Mouse (Mus musculus): ENCODE results near the gene Dnm3. TPM values are rescaled to one million over a fixed set of nuclear protein-coding genes. Genes with fewer than 3 reads are reported as not detected.
A peak's percentile ranks its signal among the peaks of the same experiment; 100 is the strongest.
"Not testable (repeated sequence)": the region's sequence is repeated elsewhere in the genome, so short reads cannot be mapped to it uniquely, and the experiment has no call there.

The Dnm3 gene
- polyA plus RNA-seq, 1 experiment: 0.43 TPM

- Histone ChIP-seq H3K36me3 (ENCODE audit: control insufficient read depth, insufficient read depth, low read length) (no peaks in the 10 kb centered on the region), H3K4me3 (ENCODE audit: extremely low read depth, insufficient read depth, insufficient read length) (no peak overlapping the region), H3K4me1 (ENCODE audit: control insufficient read depth, insufficient read depth, insufficient read length) (no peaks in the 10 kb centered on the region), H3K27me3 (ENCODE audit: control insufficient read depth, insufficient read depth, low read length) (no peaks in the 10 kb centered on the region), H3K27ac (ENCODE audit: insufficient read depth, low read length) (no peak overlapping the region)
- no peak for DNase-seq (ENCODE audit: low read depth in 1 of 2, low spot score in 2 of 2)
- TF ChIP-seq CTCF (IDR thresholded peaks at IDR 0.05; ENCODE audit: extremely low read depth, insufficient read depth, insufficient read length, insufficient replicate concordance) (no peak), POLR2A (IDR thresholded peaks at IDR 0.05; ENCODE audit: low read depth, low read length) (no peak)
- 80% methylated on average over 4 of the region's 4 CpGs for WGBS
Observed at GRCm38 (mm10) chr1:162394549-162394948, 83.3 kb downstream of the Dnm3 start.

GRCm38 (mm10) chr1:162388442-162389165 is 89.2 kb downstream of the Dnm3 start:
- DNase-seq (ENCODE audit: low read depth in 1 of 2, low spot score in 2 of 2): no peak
- H3K27me3 ChIP-seq (ENCODE audit: control insufficient read depth, insufficient read depth, low read length): no peaks in the 10 kb centered on the region
- WGBS: 66% methylated on average over 5 of the region's 5 CpGs

GRCm38 (mm10) chr1:162373068-162373467 is 104.8 kb downstream of the Dnm3 start:
- H3K27ac ChIP-seq (ENCODE audit: insufficient read depth, low read length); DNase-seq (ENCODE audit: low read depth in 1 of 2, low spot score in 2 of 2); H3K4me3 ChIP-seq (ENCODE audit: extremely low read depth, insufficient read depth, insufficient read length); H3K36me3 ChIP-seq (ENCODE audit: control insufficient read depth, insufficient read depth, low read length); H3K27me3 ChIP-seq (ENCODE audit: control insufficient read depth, insufficient read depth, low read length); H3K4me1 ChIP-seq (ENCODE audit: control insufficient read depth, insufficient read depth, insufficient read length): not testable (repeated sequence)
- WGBS: 86% methylated on average over 1 of the region's 1 CpGs

More at GRCm38 (mm10) chr1:162388442-162389165, 89.2 kb downstream of the Dnm3 start:
- H3K4me3 ChIP-seq (ENCODE audit: extremely low read depth, insufficient read depth, insufficient read length): no peak overlapping the region
- no peaks in the 10 kb centered on the region for H3K36me3 ChIP-seq (ENCODE audit: control insufficient read depth, insufficient read depth, low read length)
- H3K4me1 ChIP-seq (ENCODE audit: control insufficient read depth, insufficient read depth, insufficient read length): no peaks in the 10 kb centered on the region
- no peak for TF ChIP-seq CTCF (IDR thresholded peaks at IDR 0.05; ENCODE audit: extremely low read depth, insufficient read depth, insufficient read length, insufficient replicate concordance)
- TF ChIP-seq POLR2A (IDR thresholded peaks at IDR 0.05; ENCODE audit: low read depth, low read length): no peak
- no peak overlapping the region; the same call in 1 of the 2 replicates for H3K27ac ChIP-seq (ENCODE audit: insufficient read depth, low read length)

GRCm38 (mm10) chr1:162369726-162370125 is 108.1 kb downstream of the Dnm3 start:
- Histone ChIP-seq H3K4me1 (ENCODE audit: control insufficient read depth, insufficient read depth, insufficient read length) (no peaks in the 10 kb centered on the region), H3K27ac (ENCODE audit: insufficient read depth, low read length) (no peak overlapping the region), H3K27me3 (ENCODE audit: control insufficient read depth, insufficient read depth, low read length) (no peaks in the 10 kb centered on the region), H3K4me3 (ENCODE audit: extremely low read depth, insufficient read depth, insufficient read length) (no peak overlapping the region), H3K36me3 (ENCODE audit: control insufficient read depth, insufficient read depth, low read length) (no peaks in the 10 kb centered on the region)
- TF ChIP-seq CTCF (IDR thresholded peaks at IDR 0.05; ENCODE audit: extremely low read depth, insufficient read depth, insufficient read length, insufficient replicate concordance) (no peak), POLR2A (IDR thresholded peaks at IDR 0.05; ENCODE audit: low read depth, low read length) (no peak)
- 73% methylated on average over 4 of the region's 4 CpGs for WGBS
- DNase-seq (ENCODE audit: low read depth in 1 of 2, low spot score in 2 of 2): no peak

GRCm38 (mm10) chr1:162361978-162362377 is 115.9 kb downstream of the Dnm3 start:
- H3K27ac ChIP-seq (ENCODE audit: insufficient read depth, low read length): no peak overlapping the region
- no peak overlapping the region for H3K4me3 ChIP-seq (ENCODE audit: extremely low read depth, insufficient read depth, insufficient read length)
- no peaks in the 10 kb centered on the region for H3K36me3 ChIP-seq (ENCODE audit: control insufficient read depth, insufficient read depth, low read length)
- no peaks in the 10 kb centered on the region for H3K4me1 ChIP-seq (ENCODE audit: control insufficient read depth, insufficient read depth, insufficient read length)
- no peaks in the 10 kb centered on the region for H3K27me3 ChIP-seq (ENCODE audit: control insufficient read depth, insufficient read depth, low read length)
- DNase-seq (ENCODE audit: low read depth in 1 of 2, low spot score in 2 of 2): no peak
- WGBS: 61% methylated on average over 5 of the region's 5 CpGs
- no peak for TF ChIP-seq POLR2A (IDR thresholded peaks at IDR 0.05; ENCODE audit: low read depth, low read length)
- no peak for TF ChIP-seq CTCF (IDR thresholded peaks at IDR 0.05; ENCODE audit: extremely low read depth, insufficient read depth, insufficient read length, insufficient replicate concordance)

- H3K27ac ChIP-seq (ENCODE audit: insufficient read depth, low read length): no peak overlapping the region
- TF ChIP-seq CTCF (IDR thresholded peaks at IDR 0.05; ENCODE audit: extremely low read depth, insufficient read depth, insufficient read length, insufficient replicate concordance) (no peak), POLR2A (IDR thresholded peaks at IDR 0.05; ENCODE audit: low read depth, low read length) (no peak)
- 72% methylated on average over 8 of the region's 8 CpGs for WGBS
- no peaks in the 10 kb centered on the region for H3K36me3 ChIP-seq (ENCODE audit: control insufficient read depth, insufficient read depth, low read length)
- no peak for DNase-seq (ENCODE audit: low read depth in 1 of 2, low spot score in 2 of 2)
- no peaks in the 10 kb centered on the region for H3K4me1 ChIP-seq (ENCODE audit: control insufficient read depth, insufficient read depth, insufficient read length)
- no peaks in the 10 kb centered on the region for H3K27me3 ChIP-seq (ENCODE audit: control insufficient read depth, insufficient read depth, low read length)
- H3K4me3 ChIP-seq (ENCODE audit: extremely low read depth, insufficient read depth, insufficient read length): no peak overlapping the region
Observed at GRCm38 (mm10) chr1:162359270-162359669, 118.6 kb downstream of the Dnm3 start.

- Histone ChIP-seq H3K4me3 (ENCODE audit: extremely low read depth, insufficient read depth, insufficient read length) (no peak overlapping the region), H3K27me3 (ENCODE audit: control insufficient read depth, insufficient read depth, low read length) (no peaks in the 10 kb centered on the region), H3K36me3 (ENCODE audit: control insufficient read depth, insufficient read depth, low read length) (no peaks in the 10 kb centered on the region), H3K27ac (ENCODE audit: insufficient read depth, low read length) (no peak overlapping the region), H3K4me1 (ENCODE audit: control insufficient read depth, insufficient read depth, insufficient read length) (no peaks in the 10 kb centered on the region)
- no peak for DNase-seq (ENCODE audit: low read depth in 1 of 2, low spot score in 2 of 2)
- TF ChIP-seq CTCF (IDR thresholded peaks at IDR 0.05; ENCODE audit: extremely low read depth, insufficient read depth, insufficient read length, insufficient replicate concordance) (peak; percentile 8; the same call in 1 of the 2 replicates), POLR2A (IDR thresholded peaks at IDR 0.05; ENCODE audit: low read depth, low read length) (no peak)
- WGBS: 35% methylated on average over 8 of the region's 8 CpGs
Observed at GRCm38 (mm10) chr1:162358036-162358435, 119.8 kb downstream of the Dnm3 start.
